Mouse (Mus musculus): ENCODE data around the gene Srgap2. TPM values are rescaled to one million over a fixed set of nuclear protein-coding genes. Genes with fewer than 3 reads are reported as not detected.

Gene Srgap2
- polyA plus RNA-seq, 1 experiment from 2014 or later = 16.9 TPM

- no peaks in the 10 kb centered on the region for H3K36me3 ChIP-seq
- H3K27me3 ChIP-seq = no peaks in the 10 kb centered on the region
- no peak overlapping the region for H3K4me3 ChIP-seq
- 75% methylated on average over 5 of the region's 5 CpGs for WGBS
- no peak overlapping the region for H3K9ac ChIP-seq
- H3K9me3 ChIP-seq = no peaks in the 10 kb centered on the region
- no peak overlapping the region for H3K27ac ChIP-seq
- peaks cover 10% of the 10 kb centered on the region; the same call in 1 of the 2 replicates for H3K4me1 ChIP-seq
- no peak for ATAC-seq (ENCODE audit: low FRiP score, low read depth)
- no peak overlapping the region for H3K4me2 ChIP-seq (replicated peaks)
Measured at GRCm38 (mm10) chr1:131486094-131486850, 40.9 kb downstream of the Srgap2 start.

GRCm38 (mm10) chr1:131482242-131482641 is 44.9 kb downstream of the Srgap2 start:
- 91% methylated on average over 3 of the region's 3 CpGs for WGBS
- no peak for ATAC-seq (ENCODE audit: low FRiP score, low read depth)

GRCm38 (mm10) chr1:131481391-131481790 is 45.8 kb downstream of the Srgap2 start:
- no peak for ATAC-seq (ENCODE audit: low FRiP score, low read depth)
- Histone ChIP-seq H3K27ac (no peak overlapping the region), H3K4me1 (peaks cover 4% of the 10 kb centered on the region; the same call in 1 of the 2 replicates), H3K4me2 (replicated peaks) (no peak overlapping the region), H3K9ac (no peak overlapping the region), H3K4me3 (no peak overlapping the region), H3K27me3 (no peaks in the 10 kb centered on the region), H3K9me3 (peaks cover 19% of the 10 kb centered on the region; the same call in 1 of the 2 replicates), H3K36me3 (peaks cover 8% of the 10 kb centered on the region; the same call in 1 of the 2 replicates)

More at GRCm38 (mm10) chr1:131482242-131482641, 44.9 kb downstream of the Srgap2 start:
- H3K27me3 ChIP-seq = no peaks in the 10 kb centered on the region
- H3K4me2 ChIP-seq (replicated peaks) = no peak overlapping the region
- peaks cover 15% of the 10 kb centered on the region; the same call in 1 of the 2 replicates for H3K9me3 ChIP-seq
- peaks cover 9% of the 10 kb centered on the region; the same call in 1 of the 2 replicates for H3K4me1 ChIP-seq
- H3K27ac ChIP-seq = 0 out of 2 replicates have a peak overlapping the region, but pooled peaks have one; percentile 6
- no peak overlapping the region for H3K4me3 ChIP-seq
- H3K36me3 ChIP-seq = peaks cover 8% of the 10 kb centered on the region; the same call in 1 of the 2 replicates
- H3K9ac ChIP-seq = no peak overlapping the region

- Histone ChIP-seq H3K4me2 (replicated peaks) (no peak overlapping the region), H3K4me1 (peaks cover 4% of the 10 kb centered on the region; the same call in 1 of the 2 replicates), H3K4me3 (no peak overlapping the region), H3K27ac (no peak overlapping the region), H3K36me3 (peaks cover 8% of the 10 kb centered on the region; the same call in 1 of the 2 replicates), H3K9ac (no peak overlapping the region), H3K27me3 (no peaks in the 10 kb centered on the region), H3K9me3 (peaks cover 19% of the 10 kb centered on the region; the same call in 1 of the 2 replicates)
- 79% methylated on average over 2 of the region's 2 CpGs for WGBS
- no peak for ATAC-seq (ENCODE audit: low FRiP score, low read depth)
Measured at GRCm38 (mm10) chr1:131478770-131479305, 48.3 kb downstream of the Srgap2 start.

GRCm38 (mm10) chr1:131475306-131475705 is 51.8 kb downstream of the Srgap2 start:
- H3K4me1 ChIP-seq = peaks cover 5% of the 10 kb centered on the region; the same call in 1 of the 2 replicates
- peaks cover 16% of the 10 kb centered on the region; the same call in 1 of the 2 replicates for H3K9me3 ChIP-seq
- no peak overlapping the region for H3K4me3 ChIP-seq
- ATAC-seq (ENCODE audit: low FRiP score, low read depth) = no peak
- no peak overlapping the region for H3K9ac ChIP-seq
- peaks cover 8% of the 10 kb centered on the region; the same call in 1 of the 2 replicates for H3K36me3 ChIP-seq
- H3K27ac ChIP-seq = no peak overlapping the region
- H3K4me2 ChIP-seq (replicated peaks) = no peak overlapping the region
- H3K27me3 ChIP-seq = no peaks in the 10 kb centered on the region

- no peak for ATAC-seq (ENCODE audit: low FRiP score, low read depth)
Measured at GRCm38 (mm10) chr1:131473631-131474118, 53.5 kb downstream of the Srgap2 start.

GRCm38 (mm10) chr1:131470597-131470996 is 56.6 kb downstream of the Srgap2 start:
- Histone ChIP-seq H3K9me3 (no peaks in the 10 kb centered on the region), H3K27ac (no peak overlapping the region), H3K4me2 (replicated peaks) (no peak overlapping the region), H3K27me3 (no peaks in the 10 kb centered on the region), H3K4me1 (peaks cover 5% of the 10 kb centered on the region; the same call in 1 of the 2 replicates), H3K36me3 (no peaks in the 10 kb centered on the region), H3K9ac (no peak overlapping the region), H3K4me3 (no peak overlapping the region)
- WGBS = 83% methylated on average over 1 of the region's 1 CpGs
- no peak for ATAC-seq (ENCODE audit: low FRiP score, low read depth)

More at GRCm38 (mm10) chr1:131473631-131474118, 53.5 kb downstream of the Srgap2 start:
- no peak overlapping the region for H3K4me2 ChIP-seq (replicated peaks)
- no peak overlapping the region for H3K27ac ChIP-seq
- H3K4me1 ChIP-seq = peaks cover 5% of the 10 kb centered on the region; the same call in 1 of the 2 replicates
- no peak overlapping the region for H3K4me3 ChIP-seq
- no peaks in the 10 kb centered on the region for H3K27me3 ChIP-seq
- H3K9me3 ChIP-seq = 0 out of 2 replicates have a peak, but pooled peaks cover 4% of the 10 kb centered on the region
- H3K9ac ChIP-seq = no peak overlapping the region
- H3K36me3 ChIP-seq = no peaks in the 10 kb centered on the region

- Histone ChIP-seq H3K9me3 (no peaks in the 10 kb centered on the region), H3K27me3 (no peaks in the 10 kb centered on the region), H3K9ac (no peak overlapping the region), H3K4me3 (no peak overlapping the region), H3K27ac (no peak overlapping the region), H3K4me2 (replicated peaks) (no peak overlapping the region), H3K4me1 (peaks cover 4% of the 10 kb centered on the region; the same call in 1 of the 2 replicates), H3K36me3 (no peaks in the 10 kb centered on the region)
- WGBS = 92% methylated on average over 4 of the region's 4 CpGs
- ATAC-seq (ENCODE audit: low FRiP score, low read depth) = no peak
Measured at GRCm38 (mm10) chr1:131465855-131466254, 61.3 kb downstream of the Srgap2 start.

- no peak overlapping the region for H3K4me2 ChIP-seq (replicated peaks)
- no peaks in the 10 kb centered on the region for H3K36me3 ChIP-seq
- no peaks in the 10 kb centered on the region for H3K9me3 ChIP-seq
- no peak overlapping the region for H3K4me3 ChIP-seq
- no peak overlapping the region for H3K9ac ChIP-seq
- no peaks in the 10 kb centered on the region for H3K27me3 ChIP-seq
- H3K27ac ChIP-seq = no peak overlapping the region
- ATAC-seq (ENCODE audit: low FRiP score, low read depth) = no peak
- peaks cover 4% of the 10 kb centered on the region; the same call in 1 of the 2 replicates for H3K4me1 ChIP-seq
- WGBS = 83% methylated on average over 6 of the region's 6 CpGs
Measured at GRCm38 (mm10) chr1:131463953-131464627, 63.1 kb downstream of the Srgap2 start.

GRCm38 (mm10) chr1:131462541-131463067 is 64.5 kb downstream of the Srgap2 start:
- H3K36me3 ChIP-seq = no peaks in the 10 kb centered on the region
- no peaks in the 10 kb centered on the region for H3K27me3 ChIP-seq
- no peak overlapping the region for H3K4me3 ChIP-seq
- H3K4me2 ChIP-seq (replicated peaks) = no peak overlapping the region
- peaks cover 4% of the 10 kb centered on the region; the same call in 1 of the 2 replicates for H3K4me1 ChIP-seq
- no peaks in the 10 kb centered on the region for H3K9me3 ChIP-seq
- H3K9ac ChIP-seq = no peak overlapping the region
- ATAC-seq (ENCODE audit: low FRiP score, low read depth) = no peak
- 48% methylated on average over 1 of the region's 1 CpGs for WGBS
- no peak overlapping the region for H3K27ac ChIP-seq

- Histone ChIP-seq H3K9me3 (no peaks in the 10 kb centered on the region), H3K4me1 (peaks cover 4% of the 10 kb centered on the region; the same call in 1 of the 2 replicates), H3K27me3 (no peaks in the 10 kb centered on the region), H3K4me2 (replicated peaks) (no peak overlapping the region), H3K36me3 (no peaks in the 10 kb centered on the region), H3K9ac (no peak overlapping the region), H3K27ac (no peak overlapping the region), H3K4me3 (no peak overlapping the region)
- ATAC-seq (ENCODE audit: low FRiP score, low read depth) = no peak
- 41% methylated on average over 1 of the region's 1 CpGs for WGBS
Measured at GRCm38 (mm10) chr1:131460914-131461530, 66.1 kb downstream of the Srgap2 start.

Data from limb, embryonic 13.5 days (tissue).